Mouse (Mus musculus) cerebellum, adult 8-10 months (tissue): ENCODE data around the gene Lgals2.

ENCODE experiments used
- DNase-seq: peaks from one replicate; pipeline ENCODE4 v3.0.0; 2022

The Lgals2 gene

DNA sequence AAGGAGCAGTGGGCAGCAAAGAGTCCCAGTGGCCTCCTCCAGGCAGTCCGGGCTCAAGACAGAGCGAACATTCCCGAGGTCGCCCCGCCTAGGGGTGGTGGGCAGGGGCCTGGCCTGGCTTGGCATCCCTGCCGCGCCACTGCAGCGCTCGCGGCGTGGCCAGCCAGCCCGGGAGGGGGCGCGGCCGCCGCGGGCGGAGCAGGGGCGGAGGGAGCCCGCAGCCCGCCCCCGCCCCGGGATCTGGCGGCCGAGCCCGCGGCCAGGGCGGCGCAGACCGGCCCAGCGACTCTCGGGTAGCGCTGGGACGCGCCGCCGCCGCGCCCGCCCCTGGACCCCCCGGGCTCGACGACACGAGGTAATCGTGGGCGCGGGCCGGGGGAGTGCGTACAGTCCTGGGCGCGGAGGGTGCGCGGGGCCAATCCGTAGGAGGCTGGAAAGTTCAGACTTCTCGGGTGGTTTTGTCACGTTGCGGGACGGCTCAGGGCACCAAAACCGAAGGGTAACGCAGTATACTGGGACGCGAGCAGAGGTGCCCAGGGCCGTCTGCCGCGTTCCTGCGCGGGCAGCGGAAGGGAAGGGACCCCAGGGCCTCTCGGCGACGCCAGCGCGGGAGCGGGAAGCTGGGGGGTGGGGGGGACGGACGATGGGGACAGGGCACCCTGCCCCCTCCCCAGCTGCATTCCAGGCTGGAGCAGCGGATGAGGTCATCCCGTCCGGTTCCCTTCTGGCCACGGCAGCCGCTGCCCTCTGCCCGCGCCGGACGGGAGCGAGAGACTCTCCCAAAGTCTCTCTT lies 12.8 kb downstream of the Lgals2 start, which contains the start of gene Cdc42ep1:
TSS of gene Cdc42ep1 (plus strand) at position 254 of the 793 bp plus-strand sequence.
- DNase-seq, result no peak

DNA sequence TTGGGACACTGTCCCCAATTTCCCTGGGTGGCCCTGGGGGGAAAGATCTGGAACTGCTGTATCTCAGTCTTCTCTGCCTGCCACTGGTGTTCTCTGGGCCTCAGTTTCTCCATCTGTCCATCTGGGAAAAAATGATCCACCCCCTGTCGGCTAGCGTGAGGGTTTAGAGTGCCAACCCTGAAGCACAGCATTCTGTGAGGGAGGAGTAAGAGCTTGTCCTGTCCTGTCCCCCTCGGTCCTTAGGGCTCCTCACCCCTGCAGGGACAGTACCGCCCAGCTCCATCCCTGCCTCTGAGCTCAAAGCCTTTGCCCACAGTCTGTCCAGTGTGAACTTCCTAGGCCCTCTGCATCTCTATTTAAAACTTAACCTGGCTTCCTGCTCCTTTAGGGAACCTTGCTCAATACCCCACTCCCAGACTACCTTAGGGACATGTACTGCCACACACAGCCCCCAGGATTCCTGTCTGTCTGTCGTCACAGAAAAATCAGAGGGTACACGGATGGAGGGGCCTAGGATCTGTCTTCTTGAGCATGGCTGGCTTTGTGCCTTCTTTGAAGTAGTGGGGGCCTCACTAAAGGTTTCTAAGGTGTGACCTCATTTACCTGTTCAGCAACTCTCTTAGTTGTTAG lies 14.1 kb downstream of the Lgals2 start:
- no peak for DNase-seq

DNA sequence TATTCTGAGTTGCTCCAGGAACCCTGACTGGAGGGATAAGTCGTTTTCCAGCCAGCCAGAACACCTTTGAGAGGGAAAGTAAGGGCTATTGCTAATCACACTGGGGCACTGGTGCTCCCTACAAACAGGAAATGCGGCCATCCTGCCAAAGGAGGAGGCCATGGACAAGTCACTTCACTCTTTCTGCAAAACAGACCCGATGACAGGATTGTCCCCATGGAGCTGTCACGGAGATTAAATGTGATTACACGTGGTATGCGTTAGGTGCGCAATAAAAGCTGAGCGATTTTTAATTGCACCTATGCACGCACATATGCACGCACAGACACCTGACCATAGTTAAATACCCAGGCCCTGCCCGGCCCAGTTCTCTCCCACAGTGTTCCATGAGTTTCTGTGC lies 14.6 kb downstream of the Lgals2 start:
- DNase-seq, result no peak

DNA sequence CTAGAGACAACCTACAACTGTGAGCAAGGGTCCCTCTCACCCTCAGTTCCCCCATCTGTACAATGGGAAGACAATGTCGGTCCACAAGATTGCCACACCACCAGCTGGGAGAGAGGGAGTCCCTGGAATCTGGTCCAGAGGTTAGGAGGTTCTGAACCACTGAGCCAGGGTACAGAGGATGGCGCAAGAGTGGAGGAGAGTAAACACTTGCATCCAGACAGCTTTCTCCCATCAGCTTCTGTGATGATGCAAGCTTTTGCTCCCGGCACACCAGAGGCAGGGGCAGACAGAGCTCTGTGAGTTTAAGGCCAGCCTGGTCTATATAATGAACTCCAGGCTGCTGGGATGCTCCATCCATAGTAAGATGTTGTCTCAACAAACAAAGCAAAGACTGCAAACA lies 15.1 kb downstream of the Lgals2 start:
- DNase-seq, result no peak

DNA sequence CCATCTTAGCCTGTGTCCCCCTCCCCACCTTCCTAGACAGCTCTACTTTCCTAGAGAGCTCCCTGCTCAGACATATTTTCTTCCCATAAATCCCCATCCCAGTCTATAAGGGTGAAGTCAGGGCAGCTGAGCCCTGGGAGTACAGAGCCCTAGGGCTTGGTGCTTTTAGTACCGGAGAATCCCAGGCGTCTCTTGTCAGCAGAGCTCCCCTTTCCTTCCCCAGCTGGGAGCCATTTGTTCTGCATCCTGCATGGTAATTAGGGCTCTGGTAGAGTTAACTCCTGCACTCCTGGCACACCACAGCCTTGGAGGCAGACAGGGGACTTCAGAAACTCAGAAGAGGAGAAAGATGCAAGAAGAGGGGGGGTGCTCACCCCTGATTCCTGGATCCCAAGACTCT lies 15.6 kb downstream of the Lgals2 start:
- DNase-seq, result no peak

DNA sequence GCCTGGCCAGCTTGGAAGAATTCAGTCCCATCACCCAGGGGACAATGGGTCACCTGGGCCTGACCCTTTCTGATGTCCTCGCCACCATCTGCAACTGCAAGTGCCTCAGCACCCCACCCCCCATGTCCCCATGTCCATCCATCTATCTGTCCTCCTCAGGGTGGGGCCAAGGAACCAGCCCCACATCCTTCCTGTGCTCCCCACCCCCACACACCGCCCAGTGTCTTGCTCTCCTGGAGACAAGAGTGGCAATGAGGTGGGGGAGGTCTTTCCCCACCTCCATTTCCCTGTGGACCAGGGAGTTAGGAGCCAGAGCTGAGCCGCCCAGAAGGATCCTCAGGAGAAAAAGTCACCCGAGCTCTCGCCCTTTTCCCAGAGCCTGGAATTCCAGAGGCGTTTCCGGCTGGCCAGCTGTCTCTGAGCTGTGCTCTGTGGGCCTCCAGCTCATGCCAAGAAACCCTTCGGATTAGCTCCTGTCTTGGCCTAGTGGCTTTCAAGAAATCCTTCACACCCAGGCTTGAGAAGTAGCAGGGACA lies 19.2 kb downstream of the Lgals2 start:
- DNase-seq, result no peak

DNA sequence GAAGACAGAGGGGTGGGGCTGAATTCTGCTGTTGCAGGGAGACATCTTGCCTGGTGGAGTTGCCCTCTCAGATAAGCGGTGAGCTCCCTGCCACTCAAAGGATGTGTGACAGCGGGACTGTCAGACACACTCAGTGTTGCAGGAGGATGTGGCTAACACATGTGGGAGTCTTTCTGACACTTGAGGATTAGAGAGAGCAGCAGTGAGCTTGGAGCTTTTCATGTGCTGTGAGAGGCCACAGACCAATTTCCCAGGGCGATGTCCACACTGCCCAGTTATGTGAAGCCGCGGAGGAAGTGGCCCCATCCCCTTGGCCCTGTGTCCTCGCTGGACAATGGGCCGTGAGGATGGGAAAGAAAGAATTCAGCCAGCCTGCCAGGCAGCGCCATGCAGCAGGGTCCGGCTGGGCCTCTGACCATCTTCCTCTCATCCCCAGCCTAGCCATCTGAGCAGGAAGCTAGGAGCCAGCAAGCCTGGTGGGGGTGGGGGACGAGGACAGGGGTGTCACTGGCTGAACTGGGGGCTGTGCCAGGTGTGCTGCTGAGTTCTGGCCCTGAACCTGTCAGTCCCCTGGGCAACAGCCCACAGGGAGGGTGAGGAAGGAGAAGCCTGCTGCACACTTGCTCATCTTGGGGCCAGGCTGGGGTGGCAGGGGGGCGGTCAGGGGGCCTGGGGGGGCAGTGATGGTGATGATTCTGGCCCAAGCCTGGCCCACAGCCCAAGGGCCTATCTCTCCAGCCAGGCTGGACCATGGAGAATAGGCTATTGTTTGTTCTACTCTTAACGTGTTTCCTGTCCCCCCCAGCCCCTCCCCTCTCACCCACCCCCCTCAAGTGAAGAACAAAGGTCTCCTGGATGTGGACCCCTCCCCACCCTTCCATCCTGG lies 19.9 kb downstream of the Lgals2 start:
- no peak for DNase-seq

DNA sequence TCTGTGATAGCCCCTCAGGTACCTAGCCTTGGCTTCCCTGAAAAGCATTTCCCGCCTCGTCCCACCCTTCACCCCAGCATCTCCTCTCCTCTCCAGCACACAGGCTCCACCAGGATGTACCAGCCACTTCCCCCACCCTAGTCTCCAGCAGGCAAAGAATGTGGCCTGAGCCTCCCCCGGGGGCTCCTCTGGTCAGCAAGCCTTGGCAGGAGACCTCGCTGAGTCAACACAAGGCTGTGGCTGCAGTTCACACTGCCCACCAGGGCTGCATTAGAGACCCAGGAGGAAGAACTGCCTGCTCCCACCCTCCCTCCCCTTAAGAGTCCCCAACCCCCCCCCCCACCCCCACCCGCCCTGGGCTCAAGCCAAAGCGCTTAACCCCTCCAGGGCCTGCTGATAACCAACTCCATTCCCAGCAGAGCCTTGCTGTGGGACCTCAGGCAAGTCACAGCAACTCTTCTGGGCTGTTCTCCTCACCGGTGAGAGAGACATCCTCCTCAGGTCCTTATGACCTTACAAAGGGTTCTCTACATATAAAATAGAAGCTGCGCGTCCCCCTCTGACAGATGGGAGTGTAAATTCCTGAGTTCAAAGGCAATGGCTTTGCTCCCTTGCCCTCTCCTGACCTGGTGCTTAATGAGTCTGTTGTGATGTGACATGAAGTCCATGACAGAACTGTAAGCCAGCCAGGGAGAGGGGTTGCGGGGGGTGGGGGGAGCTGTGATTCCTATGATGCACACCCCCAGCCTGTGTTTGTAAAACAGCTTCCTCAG lies 20.9 kb downstream of the Lgals2 start:
- DNase-seq, result no peak

DNA sequence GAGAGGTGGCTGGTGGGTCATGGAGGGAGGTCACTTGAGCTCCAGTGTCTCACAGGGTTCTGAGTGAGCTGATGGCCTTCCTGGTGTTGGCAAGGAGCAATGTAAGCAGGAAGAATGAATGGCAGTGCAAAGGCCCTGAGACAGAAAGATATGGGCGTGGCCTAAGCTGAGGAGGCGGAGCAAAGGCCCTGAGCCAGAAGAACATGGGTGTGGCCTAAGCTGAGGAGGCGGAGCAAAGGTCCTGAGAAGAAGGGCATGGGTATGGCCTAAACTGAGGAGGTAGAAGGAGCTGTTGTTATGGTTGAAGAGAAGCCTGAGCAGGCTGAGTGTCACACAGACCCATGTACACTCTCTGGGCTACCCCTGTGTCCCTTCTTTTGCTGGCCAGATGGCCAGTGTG lies 21.7 kb downstream of the Lgals2 start:
- no peak for DNase-seq

DNA sequence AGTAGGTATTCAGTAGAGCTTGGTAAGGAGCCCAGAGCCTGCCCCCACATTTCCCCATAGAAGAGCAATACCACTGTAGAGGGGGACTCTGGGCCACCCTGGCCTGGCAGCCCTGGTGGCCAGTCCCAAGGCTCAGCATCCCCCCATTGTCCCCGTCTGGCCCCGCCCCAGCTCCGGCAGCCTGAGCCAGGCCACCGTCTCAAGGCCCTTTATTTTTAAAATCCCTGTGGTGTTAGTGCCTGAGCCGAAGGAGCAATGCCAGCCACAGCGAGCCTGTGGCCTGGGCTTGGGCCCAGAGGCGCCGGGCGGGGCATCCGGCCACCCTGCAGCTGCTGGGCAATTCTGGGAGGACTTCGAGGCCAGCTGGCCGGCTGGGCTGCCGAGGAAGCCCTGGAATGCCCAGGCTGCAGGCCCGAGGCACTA lies 22.6 kb downstream of the Lgals2 start:
- DNase-seq, result peak; percentile 42

DNA sequence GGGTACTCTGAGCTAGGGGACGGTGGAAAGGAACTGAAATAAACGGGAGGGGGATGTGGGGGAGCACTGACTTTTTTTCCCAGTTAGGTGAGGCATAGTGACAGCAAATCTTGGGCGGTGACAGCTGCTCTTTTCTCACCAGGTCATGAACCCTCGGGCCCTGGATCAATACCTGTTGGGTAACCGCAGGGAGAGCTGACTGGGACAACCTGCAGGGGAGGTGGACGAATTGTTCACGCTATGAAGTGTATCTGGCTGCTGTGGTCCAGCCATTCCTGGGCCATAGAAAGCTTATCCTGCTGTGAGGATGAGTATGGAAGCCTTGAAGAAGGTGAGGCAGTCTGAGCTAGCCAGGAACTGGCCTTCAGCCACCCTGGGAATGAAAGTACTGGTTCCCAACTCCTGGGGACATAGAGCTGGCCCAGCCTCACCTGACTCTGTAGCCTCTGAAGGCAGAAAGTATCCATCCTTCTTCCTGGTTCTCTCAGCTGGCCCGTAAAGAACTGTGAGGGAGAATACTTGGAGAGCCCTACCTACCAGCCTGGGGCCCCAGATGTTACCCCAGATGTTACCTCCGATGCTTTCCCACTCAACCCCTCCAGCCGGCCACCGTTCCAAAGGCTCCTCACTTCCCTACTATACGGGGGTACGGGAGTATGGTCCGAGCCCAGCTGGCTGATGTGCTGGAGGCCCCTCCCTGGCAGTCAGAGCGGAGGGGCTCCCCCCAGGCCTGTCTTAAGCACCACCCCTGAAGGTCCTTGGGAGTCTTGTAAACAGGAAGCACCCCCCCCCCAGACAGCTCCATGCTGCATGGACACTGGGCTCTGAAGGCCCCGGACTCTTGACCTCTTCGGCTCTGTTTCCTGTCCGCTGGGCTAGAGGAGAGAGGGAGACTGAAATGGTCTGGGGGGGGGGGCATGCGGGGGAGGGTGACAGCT lies 23.3 kb downstream of the Lgals2 start:
- no peak for DNase-seq

DNA sequence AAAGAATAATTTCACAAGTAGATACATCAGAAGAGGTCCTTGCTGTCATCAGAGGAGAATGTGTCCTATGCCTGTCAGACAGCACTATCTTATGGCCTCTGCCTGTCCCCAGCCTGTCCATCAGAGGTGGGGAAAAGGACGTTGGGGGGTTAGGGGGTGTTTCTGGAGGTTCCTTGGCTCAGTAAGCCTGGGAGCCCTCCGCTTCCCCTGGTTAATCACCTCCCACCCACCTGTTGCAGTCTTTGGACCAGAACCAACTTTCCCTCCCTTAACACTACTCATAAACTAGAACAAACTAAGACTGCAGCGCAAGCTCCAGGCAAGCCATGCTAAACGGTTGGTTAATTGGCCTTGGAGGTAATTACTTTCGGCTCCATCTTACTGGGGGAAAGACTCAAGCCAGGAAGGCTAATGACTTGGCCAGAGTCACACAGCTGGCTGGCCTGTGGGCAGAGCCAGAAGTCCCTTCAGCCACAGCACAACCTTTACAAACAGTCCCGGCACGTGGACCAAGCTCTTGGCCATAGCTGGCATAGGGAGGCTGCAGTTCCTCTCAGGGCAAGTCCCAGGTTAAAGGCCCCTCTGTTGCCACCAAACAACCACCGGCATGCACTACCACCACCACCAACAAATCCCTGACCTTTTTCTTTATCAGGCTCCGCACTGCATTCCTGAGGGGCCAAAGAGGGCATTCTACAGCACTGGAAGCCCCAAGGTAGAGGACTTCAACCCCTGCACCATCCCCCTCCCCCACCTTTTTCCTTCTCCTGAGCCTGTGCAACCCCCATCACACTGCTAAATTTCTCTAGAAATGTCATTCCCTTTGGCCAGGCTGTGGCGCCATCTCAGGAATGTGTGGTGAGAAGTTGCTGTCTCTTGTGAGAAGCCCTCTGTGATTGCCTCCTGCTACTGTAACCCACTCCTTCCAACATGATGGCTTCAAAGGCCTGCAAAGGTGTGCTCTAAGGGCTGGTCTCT lies 24.3 kb downstream of the Lgals2 start:
- DNase-seq, result no peak

DNA sequence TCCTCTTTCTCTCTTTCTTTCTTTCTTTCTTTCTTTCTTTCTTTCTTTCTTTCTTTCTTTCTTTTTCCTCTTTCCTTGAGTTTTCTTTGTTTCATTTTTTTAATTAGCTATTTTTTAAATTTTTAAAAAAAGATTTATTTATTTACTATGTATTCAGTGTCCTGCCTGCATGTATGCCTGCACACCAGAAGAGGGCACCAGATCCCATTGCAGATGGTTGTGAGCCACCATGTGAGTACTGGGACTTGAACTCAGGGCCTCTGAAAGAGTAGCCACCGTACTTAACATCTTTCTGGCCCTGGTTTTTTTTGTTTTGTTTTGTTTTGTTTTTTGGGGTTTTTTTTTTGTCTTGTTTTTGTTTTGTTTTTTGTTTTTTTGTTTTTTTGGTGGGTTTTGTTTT lies 25.7 kb downstream of the Lgals2 start:
- DNase-seq, result no peak

DNA sequence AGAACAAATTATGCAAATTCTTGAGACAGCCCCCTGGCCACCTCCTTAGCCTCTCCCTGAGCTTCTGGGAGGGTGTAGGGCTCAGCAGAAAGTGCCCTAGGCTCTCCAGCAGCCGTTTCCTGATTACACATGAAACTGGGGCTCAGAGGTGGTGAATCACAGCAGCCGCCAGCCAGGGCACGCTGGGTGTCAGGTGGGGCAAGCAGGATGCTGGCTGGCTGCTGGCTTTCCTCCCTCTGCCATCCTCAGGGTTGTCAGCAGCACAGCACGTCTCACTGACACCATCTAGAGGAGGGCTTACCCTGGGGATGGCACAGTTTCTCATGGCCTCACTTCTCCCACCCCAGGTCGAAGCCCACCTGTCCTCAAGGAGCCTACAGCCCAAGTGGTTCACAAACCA lies 27.0 kb downstream of the Lgals2 start:
- DNase-seq, result no peak

DNA sequence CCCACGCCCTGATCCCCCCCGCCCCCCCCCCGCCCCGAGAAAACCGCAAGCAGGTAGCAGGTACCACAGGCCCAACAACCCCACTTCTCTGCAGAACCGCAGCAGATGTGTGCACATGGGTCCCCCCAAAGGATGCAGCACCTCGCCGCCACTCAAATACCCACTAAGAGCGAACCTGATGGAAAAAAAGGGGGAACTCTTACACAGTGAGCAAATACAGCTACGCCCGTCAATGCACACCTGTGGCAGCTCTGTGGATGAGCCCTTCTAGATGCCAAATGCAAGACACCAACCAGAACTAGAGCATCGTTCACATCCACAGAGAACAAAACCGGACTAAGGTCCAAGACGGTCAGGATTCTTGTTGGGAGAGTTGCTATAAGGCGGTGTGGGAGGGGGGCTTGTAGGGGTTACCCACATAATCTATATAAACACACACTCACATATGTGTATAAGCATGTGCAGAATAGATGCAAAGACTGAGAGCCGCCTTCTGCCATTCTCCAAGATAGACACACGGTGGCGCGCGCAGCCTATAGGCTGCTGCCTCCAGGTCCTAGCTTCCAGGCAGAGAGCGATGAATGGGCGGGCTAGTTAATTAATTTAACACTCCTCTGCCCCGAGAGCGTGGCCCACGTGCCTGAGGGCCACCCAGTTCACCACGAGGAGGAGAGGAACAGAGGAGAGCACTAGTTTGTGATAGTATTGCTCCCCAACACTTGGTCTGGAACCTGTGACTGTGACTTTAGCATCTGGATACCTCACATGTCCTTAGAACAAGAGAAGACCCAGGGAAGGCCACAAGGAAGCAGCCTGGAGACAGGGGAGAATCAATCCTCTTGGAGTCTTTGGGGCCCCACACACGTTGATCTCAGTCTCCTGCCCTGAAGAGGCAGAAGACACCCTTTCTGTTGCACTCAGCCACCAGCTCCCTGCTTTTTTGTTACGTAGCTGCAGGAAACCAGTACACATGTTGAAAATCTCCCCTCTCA lies 28.8 kb downstream of the Lgals2 start:
- peak; percentile 64 for DNase-seq

DNA sequence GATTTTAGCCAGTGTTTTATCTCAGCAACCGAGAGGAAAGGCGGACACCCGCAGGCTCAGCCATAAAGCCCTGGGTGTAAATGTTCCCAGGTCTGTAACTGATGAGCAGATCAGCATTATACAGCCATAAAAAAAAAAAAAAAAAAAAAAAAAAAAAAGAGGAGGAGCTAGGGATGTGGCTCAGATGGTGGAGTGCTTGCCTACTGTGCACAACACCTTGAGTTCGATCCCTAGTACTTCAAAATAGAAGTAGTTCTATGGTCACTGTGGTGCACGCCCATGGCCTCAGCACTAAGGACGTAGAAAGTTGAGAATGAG lies 39.3 kb downstream of the Lgals2 start:
- no peak for DNase-seq

DNA sequence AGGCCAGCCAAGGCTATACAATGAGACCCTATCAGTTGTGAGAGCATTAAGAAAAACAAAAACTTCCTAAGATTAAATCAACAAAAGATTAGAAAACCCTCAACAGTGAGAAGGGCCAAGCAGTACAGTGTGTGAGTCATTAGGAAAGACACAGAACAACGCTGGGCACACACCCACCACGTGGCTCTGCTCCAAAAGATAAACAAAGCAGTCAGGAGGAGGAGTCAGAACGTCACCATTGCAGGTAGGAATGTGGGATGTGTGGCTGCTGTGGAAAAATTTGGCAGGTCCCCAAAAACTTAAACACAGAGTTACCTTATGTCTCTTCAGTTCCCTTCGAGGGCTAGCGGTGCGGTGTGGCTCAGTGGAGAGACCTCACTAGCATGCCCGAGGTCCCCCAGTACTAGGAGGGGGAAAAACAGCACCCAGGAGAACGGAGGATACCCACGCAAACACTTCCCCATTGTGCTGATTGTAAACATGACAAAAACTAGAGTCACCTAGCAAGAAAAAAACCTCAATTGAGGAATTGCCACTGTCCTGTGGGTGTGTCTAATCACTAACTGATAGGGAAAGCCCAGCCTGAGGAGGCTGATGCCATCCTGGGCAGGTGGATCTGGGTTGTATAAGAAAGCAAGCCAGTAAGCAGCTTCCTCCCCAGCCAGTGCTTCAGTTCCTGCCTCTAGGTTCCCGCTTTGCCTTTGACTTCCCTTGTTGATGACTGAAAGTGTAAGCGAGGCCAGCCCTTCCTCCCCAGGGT lies 39.8 kb downstream of the Lgals2 start:
- no peak for DNase-seq

DNA sequence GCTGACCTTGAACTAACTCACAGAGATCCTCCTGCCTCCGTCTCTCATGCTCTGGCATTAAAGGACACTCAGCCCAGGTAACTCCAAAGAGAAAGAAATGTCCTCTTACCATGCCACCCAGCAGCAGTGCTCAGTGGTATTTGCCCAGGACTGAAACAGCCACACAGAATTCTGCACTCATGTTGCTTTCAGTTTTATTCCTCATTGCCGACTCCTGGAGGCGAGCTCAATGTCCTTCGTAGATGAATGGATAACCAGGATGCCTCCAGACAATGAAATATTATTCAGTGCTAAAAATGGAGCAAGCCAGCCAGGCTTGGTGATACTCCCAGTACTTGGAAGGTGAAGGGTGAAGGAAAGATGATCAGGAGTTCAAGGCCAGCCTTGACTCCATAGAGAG lies 41.7 kb downstream of the Lgals2 start:
- no peak for DNase-seq
